Mouse (Mus musculus): ENCODE results near the gene Mtch1.

DNA sequence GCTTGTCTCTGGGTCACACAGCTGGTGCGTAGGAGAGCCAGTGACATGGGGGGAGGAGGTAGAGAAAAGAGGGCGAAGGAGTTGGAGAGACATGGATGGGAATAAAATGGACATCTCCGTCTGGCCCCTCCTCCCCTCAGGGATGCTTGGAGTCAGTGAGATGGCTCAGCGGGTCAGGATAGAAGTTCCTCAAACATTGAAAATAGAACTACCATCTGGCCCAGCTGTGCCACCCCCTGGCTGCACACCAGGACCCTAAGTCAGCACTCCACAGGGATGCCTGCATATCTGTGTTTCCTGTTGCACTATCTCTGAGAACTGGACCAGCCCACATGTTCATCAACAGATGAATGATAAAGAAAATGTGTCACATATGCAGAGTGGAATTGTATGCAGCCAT lies 32.5 kb upstream of the Mtch1 start:
- TF ChIP-seq CTCF (conservative IDR thresholded peaks at IDR 0.05 in 1 of 2, IDR thresholded peaks at IDR 0.05 in 1 of 2; ENCODE audit: low read depth in 2 of 2, low read length in 2 of 2) (no peak), GABPA (IDR thresholded peaks at IDR 0.05; ENCODE audit: insufficient replicate concordance, low read depth, low read length) (no peak), EP300 (IDR thresholded peaks at IDR 0.05; ENCODE audit: low read length) (no peak)

Data from CH12.LX (cell line).